Mouse (Mus musculus) brown adipose tissue, adult 24 weeks (tissue): Measurements from ENCODE around the gene Pld6. TPM values are rescaled to one million over a fixed set of nuclear protein-coding genes. Genes with fewer than 3 reads are reported as not detected.

ENCODE experiments used
- H3K27ac ChIP-seq: fragments of 200-500 bp; replicated peaks from 2 replicates; pipeline ENCODE4 v1.5.1; 2012; ENCODE audit warnings: low read depth, mild to moderate bottlenecking, low read length
- H3K4me1 ChIP-seq: fragments of 200-500 bp; 2 replicates; pipeline ENCODE4 v1.6.1; 2012; ENCODE audit warnings: low read length, mixed read lengths; ENCODE audit not compliant: control insufficient read depth, insufficient read depth, insufficient read length
- H3K4me3 ChIP-seq: fragments of 200-500 bp; 2 replicates; pipeline ENCODE4 v1.5.1; 2012; ENCODE audit warnings: low read depth, mild to moderate bottlenecking, low read length, moderate library complexity; ENCODE audit not compliant: insufficient read depth
- polyA plus RNA-seq: library from polyadenylated mRNA; stranded (reverse); fragments of >200 nt; gene quantifications from 2 replicates; pipeline ENCODE4 v1.2.4, GENCODE M21; 2012; ENCODE audit not compliant: missing spikeins, insufficient read depth, insufficient read length

Gene Pld6
- polyA plus RNA-seq, 1 experiment, result 3.8 TPM

DNA sequence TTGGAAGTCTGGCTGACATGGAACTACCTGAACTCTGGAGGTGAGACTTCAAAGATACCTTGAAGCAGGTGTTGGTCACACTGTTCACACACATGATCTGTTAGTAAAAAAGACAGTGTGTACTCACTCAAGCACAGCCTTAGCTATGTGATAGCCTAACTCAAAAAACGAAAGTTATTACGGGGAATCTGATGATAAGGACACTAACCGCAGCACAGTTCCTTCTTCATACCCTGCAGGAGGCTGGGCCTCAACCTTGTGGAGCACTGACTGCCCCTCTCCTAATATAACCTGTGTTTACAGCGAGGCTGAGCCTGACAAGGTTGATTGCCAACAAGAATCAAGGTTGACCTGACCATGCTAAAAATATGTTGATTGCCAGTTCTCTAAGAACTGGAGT lies 12.9 kb downstream of the Pld6 start:
- H3K4me3 ChIP-seq, result no peak overlapping the region
- no peak overlapping the region for H3K27ac ChIP-seq
- no peaks in the 10 kb centered on the region for H3K4me1 ChIP-seq

DNA sequence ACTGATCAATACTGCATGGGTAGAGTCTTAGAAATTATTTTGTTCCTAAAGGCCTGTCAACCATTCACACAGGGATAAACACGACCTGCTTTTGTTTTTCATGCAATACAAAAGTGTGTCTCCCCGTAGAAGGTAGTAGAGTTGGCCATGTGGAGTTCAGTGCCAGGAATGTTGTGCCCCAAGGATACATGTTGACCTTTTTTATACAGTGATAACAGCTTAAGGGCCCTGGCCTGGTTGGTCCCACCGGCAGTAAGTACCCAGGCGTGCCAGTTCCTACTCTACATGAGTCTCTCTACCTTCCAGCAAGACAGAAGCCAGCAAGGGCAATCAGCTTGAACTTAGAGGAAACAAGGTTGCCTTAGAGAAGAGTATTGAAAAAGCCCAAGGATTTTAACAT lies 14.5 kb downstream of the Pld6 start:
- H3K4me3 ChIP-seq, result no peak overlapping the region
- H3K4me1 ChIP-seq, result no peaks in the 10 kb centered on the region
- no peak overlapping the region for H3K27ac ChIP-seq

DNA sequence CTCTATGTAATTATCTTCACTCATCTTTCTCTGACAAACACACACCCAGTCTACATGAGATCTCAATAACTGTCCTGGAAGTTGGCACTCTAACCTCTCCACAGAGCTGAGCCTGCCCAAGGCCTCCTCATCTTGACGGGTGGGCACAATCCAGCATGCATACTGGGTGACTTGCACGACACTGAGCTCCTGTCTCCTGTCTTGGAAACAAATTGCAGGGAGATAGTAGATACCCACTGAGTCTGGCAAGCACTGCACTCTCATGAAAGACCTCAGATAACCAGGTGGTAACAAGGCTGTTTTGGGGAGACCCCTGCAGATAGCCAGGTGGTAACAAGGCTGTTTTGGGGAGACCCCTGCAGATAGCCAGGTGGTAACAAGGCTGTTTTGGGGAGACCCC lies 15.2 kb downstream of the Pld6 start:
- H3K4me3 ChIP-seq, result no peak overlapping the region
- no peaks in the 10 kb centered on the region for H3K4me1 ChIP-seq
- no peak overlapping the region for H3K27ac ChIP-seq

DNA sequence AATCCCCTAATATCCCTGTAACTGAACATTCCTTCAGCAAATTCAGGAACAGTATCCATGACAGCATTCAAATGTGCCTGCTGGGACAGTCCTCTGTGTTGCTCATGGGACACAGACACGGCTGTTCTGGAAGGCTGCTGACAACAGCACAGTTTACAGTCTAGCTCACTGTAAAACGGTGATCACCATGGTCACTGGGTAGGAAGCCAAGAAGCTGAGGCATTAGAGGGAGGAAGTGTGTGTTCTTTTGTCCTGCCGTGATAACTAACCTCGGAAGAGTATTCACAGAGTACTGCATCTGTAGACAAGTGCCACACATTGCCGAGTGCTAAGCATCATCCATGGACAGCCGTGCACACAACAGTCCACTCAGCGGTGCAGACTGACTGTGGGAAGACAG lies 16.7 kb downstream of the Pld6 start:
- H3K4me1 ChIP-seq, result no peaks in the 10 kb centered on the region
- H3K4me3 ChIP-seq, result no peak overlapping the region
- H3K27ac ChIP-seq, result no peak overlapping the region

DNA sequence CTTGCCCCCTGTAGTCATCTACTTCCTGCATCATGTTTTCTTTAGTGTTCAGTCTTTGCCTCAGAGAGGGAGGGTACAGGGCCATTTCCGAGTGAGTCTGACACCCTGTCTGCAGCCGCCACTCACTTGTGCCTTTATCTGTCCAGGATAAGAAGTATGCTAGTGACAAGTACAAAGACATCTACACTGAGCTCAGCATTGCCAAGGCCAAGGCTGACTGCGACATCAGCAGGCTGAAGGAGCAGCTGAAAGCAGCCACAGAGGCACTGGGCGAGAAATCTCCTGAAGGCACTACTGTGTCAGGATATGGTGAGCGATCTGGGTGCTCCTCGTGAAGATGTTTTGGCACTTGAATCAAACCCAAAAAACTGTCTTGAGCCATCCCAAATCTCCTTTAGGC lies 17.7 kb downstream of the Pld6 start:
- Histone ChIP-seq H3K4me3 (no peak overlapping the region), H3K27ac (no peak overlapping the region), H3K4me1 (no peaks in the 10 kb centered on the region)

DNA sequence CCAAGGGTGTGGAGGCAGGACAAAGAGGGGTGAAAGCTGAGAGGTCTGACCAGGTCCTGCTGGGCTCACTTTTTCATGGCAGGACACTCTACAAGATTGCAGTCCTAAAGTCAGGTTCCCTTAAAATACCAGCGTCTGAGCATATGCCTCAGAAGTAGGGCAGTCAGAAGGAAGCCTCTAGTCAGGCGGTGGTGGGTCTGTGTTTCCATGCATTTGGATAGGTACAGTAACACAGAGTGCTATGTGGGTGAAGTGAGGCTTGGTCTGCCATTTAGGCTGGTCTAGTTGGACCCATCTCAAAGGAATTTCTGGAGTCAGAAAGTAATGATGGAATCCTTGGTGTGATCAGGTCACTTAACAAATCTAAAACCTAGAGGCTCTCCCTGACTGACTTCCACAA lies 18.1 kb downstream of the Pld6 start:
- no peak overlapping the region for H3K27ac ChIP-seq
- no peak overlapping the region for H3K4me3 ChIP-seq
- no peaks in the 10 kb centered on the region for H3K4me1 ChIP-seq

DNA sequence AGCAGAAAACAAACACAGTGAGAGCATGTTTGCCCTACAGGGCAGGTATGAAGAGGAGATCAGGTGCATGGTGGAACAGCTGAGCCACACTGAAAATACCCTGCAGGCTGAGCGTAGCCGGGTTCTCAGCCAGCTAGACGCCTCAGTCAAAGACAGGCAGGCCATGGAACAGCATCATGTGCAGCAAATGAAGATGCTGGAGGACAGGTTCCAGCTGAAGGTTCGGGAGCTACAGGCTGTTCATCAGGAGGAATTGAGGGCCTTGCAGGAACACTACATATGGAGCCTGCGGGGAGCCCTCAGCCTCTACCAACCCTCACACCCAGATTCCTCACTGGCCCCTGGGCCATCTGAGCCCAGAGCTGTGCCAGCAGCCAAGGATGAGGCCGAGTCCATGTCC lies 26.6 kb downstream of the Pld6 start:
- Histone ChIP-seq H3K27ac (no peak overlapping the region), H3K4me1 (peaks cover 5% of the 10 kb centered on the region; the same call in 1 of the 2 replicates), H3K4me3 (no peak overlapping the region)

DNA sequence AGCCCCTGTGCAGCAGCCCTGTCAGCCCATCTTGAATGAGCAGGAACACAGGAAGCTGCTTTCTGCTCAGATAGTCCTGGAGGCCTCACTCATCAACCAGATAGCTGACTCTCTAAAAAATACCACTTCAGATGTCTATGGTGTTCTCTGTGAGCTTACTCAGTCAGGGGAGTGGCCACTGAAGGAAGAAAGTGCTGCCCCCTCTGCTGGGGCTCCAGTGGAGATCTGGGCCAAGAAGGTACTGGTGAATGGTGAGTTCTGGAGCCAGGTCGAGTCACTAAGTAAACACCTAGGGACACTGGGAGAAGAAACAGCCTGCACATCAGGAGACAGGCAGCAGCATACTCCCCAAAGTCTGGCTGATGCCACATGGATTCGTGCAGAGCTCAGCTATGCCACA lies 27.8 kb downstream of the Pld6 start:
- no peak overlapping the region for H3K4me3 ChIP-seq
- H3K27ac ChIP-seq, result no peak overlapping the region
- H3K4me1 ChIP-seq, result peaks cover 5% of the 10 kb centered on the region; the same call in 1 of the 2 replicates

DNA sequence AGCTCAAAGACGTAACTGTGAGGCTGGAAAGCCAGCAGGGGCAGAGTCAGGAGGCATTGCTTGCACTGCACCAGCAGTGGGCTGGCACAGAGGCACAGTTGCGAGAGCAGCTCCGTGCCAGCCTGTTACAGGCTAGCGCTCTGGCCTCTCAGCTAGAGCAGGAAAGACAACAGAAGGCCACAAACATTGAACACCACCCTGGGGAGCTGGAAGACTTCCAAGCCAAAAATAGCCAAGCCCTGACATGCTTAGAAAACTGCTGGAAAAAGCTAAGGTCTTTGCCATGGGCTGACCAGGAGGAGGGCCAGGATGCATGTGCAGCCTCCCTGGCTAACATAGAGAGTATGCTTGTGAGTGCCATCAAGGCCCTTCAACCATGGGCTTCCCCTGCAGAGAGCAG lies 28.3 kb downstream of the Pld6 start:
- Histone ChIP-seq H3K4me3 (no peak overlapping the region), H3K4me1 (peaks cover 5% of the 10 kb centered on the region; the same call in 1 of the 2 replicates), H3K27ac (no peak overlapping the region)

DNA sequence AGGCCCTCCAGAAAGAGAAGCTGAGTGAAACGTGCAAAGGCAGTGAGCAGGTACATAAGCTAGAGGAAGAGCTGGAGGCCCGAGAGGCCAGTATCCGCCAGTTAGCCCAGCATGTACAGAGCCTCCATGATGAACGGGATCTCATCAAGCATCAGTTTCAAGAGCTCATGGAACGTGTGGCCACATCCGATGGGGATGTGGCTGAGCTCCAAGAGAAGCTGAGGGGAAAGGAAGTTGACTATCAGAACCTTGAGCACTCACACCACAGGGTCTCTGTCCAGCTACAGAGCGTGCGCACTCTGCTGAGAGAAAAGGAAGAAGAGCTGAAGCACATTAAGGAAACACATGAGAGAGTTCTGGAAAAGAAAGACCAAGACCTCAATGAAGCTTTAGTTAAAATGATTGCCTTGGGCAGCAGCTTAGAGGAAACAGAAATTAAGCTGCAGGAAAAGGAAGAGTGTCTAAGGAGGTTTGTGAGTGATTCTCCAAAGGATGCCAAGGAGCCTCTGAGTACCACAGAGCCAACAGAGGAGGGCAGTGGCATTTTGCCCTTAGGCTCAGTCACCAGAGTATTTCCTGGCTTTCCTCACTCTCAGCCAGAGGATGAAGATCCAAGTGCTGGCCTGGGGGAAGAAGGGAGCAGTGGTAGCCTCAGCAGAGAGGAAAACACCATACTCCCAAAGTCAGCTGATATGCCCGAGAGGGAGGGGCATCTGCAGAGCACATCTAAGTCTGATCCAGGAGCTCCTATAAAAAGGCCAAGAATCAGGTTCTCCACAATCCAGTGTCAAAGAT lies 29.1 kb downstream of the Pld6 start:
- no peak overlapping the region for H3K27ac ChIP-seq
- peaks cover 5% of the 10 kb centered on the region; the same call in 1 of the 2 replicates for H3K4me1 ChIP-seq
- H3K4me3 ChIP-seq, result no peak overlapping the region

DNA sequence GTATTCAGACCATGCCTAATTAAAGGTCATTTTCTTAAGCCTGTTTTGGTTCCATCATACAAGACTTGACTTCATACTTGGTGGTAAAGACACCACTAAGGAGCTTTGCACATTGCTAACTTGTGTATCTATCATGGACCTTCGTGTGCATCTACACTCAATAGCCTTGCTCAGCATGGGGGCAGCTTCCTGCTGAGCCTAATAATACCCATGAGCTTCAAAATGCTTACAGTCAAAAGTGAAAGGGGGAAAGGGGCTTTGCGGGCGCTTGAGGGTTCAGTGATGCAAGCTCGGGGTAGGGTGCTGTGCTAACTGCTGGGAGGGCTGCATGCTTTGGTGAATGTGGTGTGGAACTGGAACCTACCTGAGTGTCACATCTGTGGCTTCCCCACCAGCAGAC lies 31.1 kb downstream of the Pld6 start:
- Histone ChIP-seq H3K4me3 (no peak overlapping the region), H3K27ac (no peak overlapping the region)

DNA sequence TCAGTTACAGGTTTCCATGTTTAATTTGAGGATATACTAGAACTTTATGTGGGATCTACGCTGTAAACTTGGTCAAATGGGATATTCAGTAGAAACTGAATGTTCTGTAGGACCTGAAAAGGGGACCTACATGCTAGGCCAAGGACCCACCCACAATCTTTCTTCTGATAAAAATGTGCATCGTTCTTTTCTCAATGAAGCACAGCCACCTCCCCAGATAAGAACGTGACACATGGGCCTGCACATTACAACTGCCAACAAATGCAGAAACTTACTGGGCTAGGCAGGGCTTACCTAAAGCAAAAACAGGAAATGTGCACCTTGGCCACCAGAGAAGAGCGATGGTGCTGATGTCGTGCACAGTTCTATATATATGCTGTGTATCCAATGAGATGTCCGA lies 32.9 kb downstream of the Pld6 start:
- Histone ChIP-seq H3K27ac (no peak overlapping the region), H3K4me1 (peaks cover 7% of the 10 kb centered on the region; the same call in 1 of the 2 replicates)

More for the DNA sequence above, 31.1 kb downstream of the Pld6 start:
- peaks cover 5% of the 10 kb centered on the region; the same call in 1 of the 2 replicates for H3K4me1 ChIP-seq

DNA sequence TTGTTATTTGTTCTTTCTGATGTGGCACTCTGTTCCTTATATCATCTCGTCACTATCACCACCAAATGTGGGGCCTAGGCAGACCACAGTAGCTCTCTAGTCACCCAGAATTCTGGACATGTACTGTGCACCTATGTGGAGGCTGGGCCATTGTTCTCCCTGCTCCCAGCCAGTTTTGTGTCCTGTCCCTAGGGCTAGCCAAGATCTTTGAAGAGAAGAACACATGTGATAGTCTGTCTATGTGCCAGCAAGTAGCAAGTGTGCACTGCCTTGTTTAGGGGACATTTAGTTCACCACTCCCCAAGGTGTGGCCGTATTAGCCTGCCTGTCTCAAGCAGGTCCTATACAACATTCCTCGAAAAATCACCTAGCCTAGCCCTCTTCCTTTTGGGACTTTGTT lies 38.4 kb downstream of the Pld6 start:
- Histone ChIP-seq H3K27ac (no peak overlapping the region), H3K4me3 (no peak overlapping the region), H3K4me1 (peaks cover 2% of the 10 kb centered on the region; the same call in 1 of the 2 replicates)

More for the DNA sequence above, 32.9 kb downstream of the Pld6 start:
- H3K4me3 ChIP-seq, result no peak overlapping the region

DNA sequence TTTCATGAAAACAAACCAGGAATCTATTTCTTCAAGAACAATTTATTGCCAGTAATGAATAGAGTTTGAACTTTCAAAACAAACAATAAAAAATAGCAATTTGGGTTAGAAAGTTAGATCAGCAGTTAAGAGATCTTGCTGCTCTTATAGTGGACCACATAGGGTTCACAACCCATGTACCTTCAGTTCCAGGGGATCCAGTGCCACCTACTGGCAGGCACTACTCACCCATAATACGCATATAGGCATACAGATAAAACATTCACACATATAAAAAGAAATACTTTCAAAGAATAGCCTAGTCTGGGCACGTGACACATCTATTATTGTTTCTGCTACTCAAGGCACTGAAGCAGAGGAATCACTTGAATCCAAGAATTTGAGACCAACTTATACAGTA lies 40.8 kb downstream of the Pld6 start:
- H3K27ac ChIP-seq, result no peak overlapping the region
- no peak overlapping the region for H3K4me3 ChIP-seq
- peaks cover 2% of the 10 kb centered on the region; the same call in 1 of the 2 replicates for H3K4me1 ChIP-seq

DNA sequence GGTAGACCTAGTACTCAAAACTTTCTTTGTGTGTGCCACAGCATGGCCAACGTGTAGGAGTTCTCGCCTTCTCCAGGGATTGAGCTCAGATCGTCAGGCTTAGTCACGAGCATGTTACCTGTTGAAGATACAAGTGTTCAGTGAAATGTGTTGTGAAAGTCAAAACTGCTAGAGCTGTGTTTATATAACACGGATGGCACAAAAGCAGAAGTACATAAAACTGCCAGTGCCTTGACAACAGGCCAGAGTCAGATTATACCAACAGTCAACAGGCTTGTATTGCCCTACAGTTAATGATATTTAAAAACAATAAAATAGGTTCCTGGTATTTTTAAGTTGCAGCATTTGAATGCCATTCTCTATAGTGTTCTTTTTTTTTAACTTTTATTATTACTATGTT lies 41.6 kb downstream of the Pld6 start:
- no peak overlapping the region for H3K4me3 ChIP-seq
- H3K27ac ChIP-seq, result no peak overlapping the region
- H3K4me1 ChIP-seq, result peaks cover 2% of the 10 kb centered on the region; the same call in 1 of the 2 replicates

DNA sequence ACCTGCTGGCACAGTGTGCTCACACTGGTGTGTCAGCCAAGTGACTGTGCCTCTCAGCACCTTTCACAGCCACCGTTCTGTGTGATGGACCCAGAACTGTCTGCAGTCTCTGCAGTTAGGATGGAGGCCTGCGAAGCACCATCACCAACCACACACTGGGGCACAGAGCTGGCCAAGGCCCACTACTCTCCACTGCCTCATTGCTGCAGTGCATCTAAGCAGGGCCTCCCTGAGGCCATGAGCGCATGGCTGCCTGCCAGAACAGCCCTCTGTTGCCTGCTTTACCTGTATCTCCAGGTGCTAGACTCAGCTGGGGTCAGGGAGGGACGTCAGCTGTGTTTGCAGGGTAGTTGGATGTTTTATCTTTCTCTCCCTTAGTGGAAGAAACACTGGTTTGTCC lies 43.1 kb downstream of the Pld6 start:
- Histone ChIP-seq H3K27ac (no peak overlapping the region), H3K4me1 (no peaks in the 10 kb centered on the region), H3K4me3 (no peak overlapping the region)
